Mouse (Mus musculus): ENCODE results near the gene Cpne7. TPM values are rescaled to one million over a fixed set of nuclear protein-coding genes. Genes with fewer than 3 reads are reported as not detected.
"Not testable (repeated sequence)": the region's sequence is repeated elsewhere in the genome, so short reads cannot be mapped to it uniquely, and the experiment has no call there.

The Cpne7 gene
- polyA plus RNA-seq, 1 experiment from 2014 or later: 0.34 TPM

DNA sequence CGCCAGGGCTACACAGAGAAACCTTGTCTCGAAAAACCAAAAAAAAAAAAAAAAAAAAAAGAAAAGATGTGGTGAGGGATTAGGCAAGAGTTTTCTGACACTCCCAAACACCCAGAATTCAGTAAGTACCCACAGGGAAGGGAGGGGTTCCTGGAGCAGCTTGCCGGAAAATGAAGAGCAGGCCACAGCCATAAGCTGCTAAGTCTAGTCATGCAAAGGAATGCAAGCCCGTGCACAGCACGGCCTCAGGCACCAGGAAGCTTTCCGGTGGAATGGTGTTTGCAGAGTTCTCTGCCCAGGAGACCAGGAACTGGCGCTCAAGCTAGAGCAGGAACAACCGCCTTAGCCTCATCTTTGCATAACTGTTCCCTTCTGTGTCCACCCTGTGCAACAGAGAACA is 16.9 kb upstream of the Cpne7 start:
- Histone ChIP-seq H3K9me3 (replicated peaks; ENCODE audit: control insufficient read depth, low read length) (no peaks in the 10 kb centered on the region), H3K36me3 (replicated peaks; ENCODE audit: control insufficient read depth, insufficient read depth, low read depth, low read length) (peaks cover 10% of the 10 kb centered on the region), H3K9ac (replicated peaks; ENCODE audit: low read length) (no peak overlapping the region), H3K27me3 (ENCODE audit: control insufficient read depth, insufficient read depth, low read length) (no peaks in the 10 kb centered on the region), H3K27ac (replicated peaks; ENCODE audit: low read depth, low read length) (no peak overlapping the region), H3K4me3 (ENCODE audit: low read depth, low read length) (no peak overlapping the region), H3K4me1 (ENCODE audit: control insufficient read depth, insufficient read depth, low read length) (no peaks in the 10 kb centered on the region; the same call in 1 of the 2 replicates), H3K4me2 (ENCODE audit: low read depth, low read length) (no peak overlapping the region)
- WGBS: 27% methylated on average over 8 of the region's 8 CpGs
- DNase-seq (ENCODE audit: low spot score): peak; percentile 53
- ATAC-seq (replicated peaks; ENCODE audit: insufficient number of reproducible peaks, low FRiP score, low TSS enrichment, low read depth): no peak

- ATAC-seq (replicated peaks; ENCODE audit: insufficient number of reproducible peaks, low FRiP score, low TSS enrichment, low read depth) (no peak), DNase-seq (ENCODE audit: low spot score) (no peak)
- no peaks in the 10 kb centered on the region for H3K9me3 ChIP-seq (replicated peaks; ENCODE audit: control insufficient read depth, low read length)
- H3K4me3 ChIP-seq (ENCODE audit: low read depth, low read length): no peak overlapping the region
- no peaks in the 10 kb centered on the region for H3K27me3 ChIP-seq (ENCODE audit: control insufficient read depth, insufficient read depth, low read length)
- no peaks in the 10 kb centered on the region; the same call in 1 of the 2 replicates for H3K4me1 ChIP-seq (ENCODE audit: control insufficient read depth, insufficient read depth, low read length)
- no peak overlapping the region for H3K27ac ChIP-seq (replicated peaks; ENCODE audit: low read depth, low read length)
- H3K9ac ChIP-seq (replicated peaks; ENCODE audit: low read length): no peak overlapping the region
- H3K36me3 ChIP-seq (replicated peaks; ENCODE audit: control insufficient read depth, insufficient read depth, low read depth, low read length): peaks cover 11% of the 10 kb centered on the region
- no peak overlapping the region for H3K4me2 ChIP-seq (ENCODE audit: low read depth, low read length)
- 75% methylated on average over 4 of the region's 4 CpGs for WGBS
Measured at GRCm38 (mm10) chr8:123101244-123101643, 15.9 kb upstream of the Cpne7 start.

- Histone ChIP-seq H3K9me3 (replicated peaks; ENCODE audit: control insufficient read depth, low read length) (no peaks in the 10 kb centered on the region), H3K4me1 (ENCODE audit: control insufficient read depth, insufficient read depth, low read length) (no peaks in the 10 kb centered on the region; the same call in 1 of the 2 replicates), H3K27ac (replicated peaks; ENCODE audit: low read depth, low read length) (peak within 1 kb of the TSS; percentile 89), H3K36me3 (replicated peaks; ENCODE audit: control insufficient read depth, insufficient read depth, low read depth, low read length) (peaks cover 11% of the 10 kb centered on the region), H3K27me3 (ENCODE audit: control insufficient read depth, insufficient read depth, low read length) (no peaks in the 10 kb centered on the region), H3K4me2 (ENCODE audit: low read depth, low read length) (peak within 1 kb of the TSS; percentile 91), H3K4me3 (ENCODE audit: low read depth, low read length) (peak within 1 kb of the TSS; percentile 91), H3K9ac (replicated peaks; ENCODE audit: low read length) (peak within 1 kb of the TSS; percentile 98)
- peak; percentile 99 for DNase-seq (ENCODE audit: low spot score)
- peak; percentile 93 for ATAC-seq (replicated peaks; ENCODE audit: insufficient number of reproducible peaks, low FRiP score, low TSS enrichment, low read depth)
- WGBS: 1% methylated on average over 56 of the region's 56 CpGs
Measured at GRCm38 (mm10) chr8:123101735-123102685, 15.2 kb upstream of the Cpne7 start, which contains the start of gene Rpl13. Gene Rpl13, plus strand, starts transcription at chr8:123102350.

DNA sequence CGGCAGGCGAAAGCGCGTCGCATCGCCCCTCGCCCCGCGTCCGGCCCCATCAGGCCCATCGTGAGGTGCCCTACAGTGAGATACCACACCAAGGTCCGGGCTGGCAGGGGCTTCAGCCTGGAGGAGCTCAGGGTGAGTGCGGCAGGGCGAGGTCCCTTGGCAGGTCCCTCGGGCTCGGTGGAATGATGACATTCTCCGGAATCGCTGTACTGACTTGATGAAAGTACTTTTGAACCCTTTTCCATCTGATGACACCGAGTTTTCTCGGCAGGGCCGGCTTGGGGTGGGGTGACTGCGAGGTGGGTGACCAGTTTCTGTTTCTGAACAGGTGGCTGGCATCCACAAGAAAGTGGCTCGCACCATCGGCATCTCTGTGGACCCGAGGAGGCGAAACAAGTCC is 14.3 kb upstream of the Cpne7 start:
- Histone ChIP-seq H3K9ac (replicated peaks; ENCODE audit: low read length) (peak overlapping the region; percentile 98), H3K36me3 (replicated peaks; ENCODE audit: control insufficient read depth, insufficient read depth, low read depth, low read length) (peaks cover 11% of the 10 kb centered on the region), H3K4me2 (ENCODE audit: low read depth, low read length) (peak overlapping the region; percentile 91), H3K4me3 (ENCODE audit: low read depth, low read length) (peak overlapping the region; percentile 91), H3K27ac (replicated peaks; ENCODE audit: low read depth, low read length) (peak overlapping the region; percentile 89; the same call in 1 of the 2 replicates)
- 1% methylated on average over 22 of the region's 26 CpGs for WGBS
- not testable (repeated sequence) for ATAC-seq (replicated peaks; ENCODE audit: insufficient number of reproducible peaks, low FRiP score, low TSS enrichment, low read depth); H3K27me3 ChIP-seq (ENCODE audit: control insufficient read depth, insufficient read depth, low read length); H3K9me3 ChIP-seq (replicated peaks; ENCODE audit: control insufficient read depth, low read length); DNase-seq (ENCODE audit: low spot score); H3K4me1 ChIP-seq (ENCODE audit: control insufficient read depth, insufficient read depth, low read length)

- Histone ChIP-seq H3K36me3 (replicated peaks; ENCODE audit: control insufficient read depth, insufficient read depth, low read depth, low read length) (peaks cover 11% of the 10 kb centered on the region), H3K4me3 (ENCODE audit: low read depth, low read length) (peak overlapping the region; percentile 91), H3K4me2 (ENCODE audit: low read depth, low read length) (peak overlapping the region; percentile 91), H3K27ac (replicated peaks; ENCODE audit: low read depth, low read length) (no peak overlapping the region), H3K9me3 (replicated peaks; ENCODE audit: control insufficient read depth, low read length) (no peaks in the 10 kb centered on the region), H3K27me3 (ENCODE audit: control insufficient read depth, insufficient read depth, low read length) (no peaks in the 10 kb centered on the region), H3K9ac (replicated peaks; ENCODE audit: low read length) (peak overlapping the region; percentile 98), H3K4me1 (ENCODE audit: control insufficient read depth, insufficient read depth, low read length) (no peaks in the 10 kb centered on the region; the same call in 1 of the 2 replicates)
- ATAC-seq (replicated peaks; ENCODE audit: insufficient number of reproducible peaks, low FRiP score, low TSS enrichment, low read depth): no peak
- DNase-seq (ENCODE audit: low spot score): no peak
- 19% methylated on average over 14 of the region's 15 CpGs for WGBS
Measured at GRCm38 (mm10) chr8:123103285-123103684, 13.9 kb upstream of the Cpne7 start.

- ATAC-seq (replicated peaks; ENCODE audit: insufficient number of reproducible peaks, low FRiP score, low TSS enrichment, low read depth): no peak
- no peak overlapping the region for H3K27ac ChIP-seq (replicated peaks; ENCODE audit: low read depth, low read length)
Measured at GRCm38 (mm10) chr8:123104046-123104767, 13.0 kb upstream of the Cpne7 start.

GRCm38 (mm10) chr8:123105553-123106326 is 11.4 kb upstream of the Cpne7 start:
- no peak for ATAC-seq (replicated peaks; ENCODE audit: insufficient number of reproducible peaks, low FRiP score, low TSS enrichment, low read depth)
- Histone ChIP-seq H3K9ac (replicated peaks; ENCODE audit: low read length) (no peak overlapping the region), H3K4me2 (ENCODE audit: low read depth, low read length) (no peak overlapping the region), H3K9me3 (replicated peaks; ENCODE audit: control insufficient read depth, low read length) (no peaks in the 10 kb centered on the region), H3K27me3 (ENCODE audit: control insufficient read depth, insufficient read depth, low read length) (no peaks in the 10 kb centered on the region), H3K36me3 (replicated peaks; ENCODE audit: control insufficient read depth, insufficient read depth, low read depth, low read length) (peaks cover 11% of the 10 kb centered on the region), H3K27ac (replicated peaks; ENCODE audit: low read depth, low read length) (no peak overlapping the region), H3K4me1 (ENCODE audit: control insufficient read depth, insufficient read depth, low read length) (no peaks in the 10 kb centered on the region; the same call in 1 of the 2 replicates), H3K4me3 (ENCODE audit: low read depth, low read length) (no peak overlapping the region)
- DNase-seq (ENCODE audit: low spot score): peak; percentile 80
- 67% methylated on average over 5 of the region's 5 CpGs for WGBS

More at GRCm38 (mm10) chr8:123104046-123104767, 13.0 kb upstream of the Cpne7 start:
- peak overlapping the region; percentile 98; the same call in 1 of the 2 replicates for H3K9ac ChIP-seq (replicated peaks; ENCODE audit: low read length)
- peak overlapping the region; percentile 91 for H3K4me2 ChIP-seq (ENCODE audit: low read depth, low read length)
- H3K4me1 ChIP-seq (ENCODE audit: control insufficient read depth, insufficient read depth, low read length): no peaks in the 10 kb centered on the region; the same call in 1 of the 2 replicates
- H3K4me3 ChIP-seq (ENCODE audit: low read depth, low read length): peak overlapping the region; percentile 91
- peaks cover 11% of the 10 kb centered on the region for H3K36me3 ChIP-seq (replicated peaks; ENCODE audit: control insufficient read depth, insufficient read depth, low read depth, low read length)
- H3K9me3 ChIP-seq (replicated peaks; ENCODE audit: control insufficient read depth, low read length): no peaks in the 10 kb centered on the region
- DNase-seq (ENCODE audit: low spot score): no peak
- H3K27me3 ChIP-seq (ENCODE audit: control insufficient read depth, insufficient read depth, low read length): no peaks in the 10 kb centered on the region
- 87% methylated on average over 6 of the region's 6 CpGs for WGBS
